Mouse (Mus musculus) bone marrow macrophage, adult 2 months (primary cell): ENCODE measurements around the gene Ung.

Source experiments
- CTCF ChIP-seq: IDR thresholded peaks from 2 replicates; pipeline ENCODE4 v1.5.1; 2012; ENCODE audit warnings: low read depth, mild to moderate bottlenecking, low read length, moderate library complexity
- POLR2A ChIP-seq: IDR thresholded peaks from 2 replicates; pipeline ENCODE4 v1.6.1; 2012; ENCODE audit warnings: mild to moderate bottlenecking, low read depth, low read length, borderline replicate concordance

DNA sequence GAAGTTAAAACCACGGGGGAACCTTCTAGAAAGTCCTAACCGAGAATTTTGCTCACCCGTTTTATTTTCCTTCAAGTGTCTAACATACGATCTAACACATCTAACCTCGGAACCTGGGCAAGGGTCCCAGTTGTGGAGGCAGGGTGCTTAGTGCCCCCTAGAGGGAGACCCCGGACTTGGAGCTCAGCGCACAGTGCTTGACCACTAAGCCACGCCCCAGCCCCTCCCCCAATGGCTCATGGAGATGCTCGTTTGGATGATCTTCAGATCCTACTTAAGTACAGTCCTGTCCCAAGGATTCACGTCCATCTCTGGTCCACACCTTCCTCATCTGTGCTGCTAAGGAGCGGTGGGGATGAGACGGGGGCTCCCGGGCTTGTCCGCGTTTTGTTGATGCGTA, 44.5 kb downstream of the Ung start:
- TF ChIP-seq CTCF (no peak; the same call in 1 of the 2 replicates), POLR2A (no peak)
